Mouse (Mus musculus): Measurements from ENCODE around the gene Ccdc189. TPM values are rescaled to one million over a fixed set of nuclear protein-coding genes. Genes with fewer than 3 reads are reported as not detected.

Gene Ccdc189
- polyA plus RNA-seq, 1 experiment = 6.1 TPM

DNA sequence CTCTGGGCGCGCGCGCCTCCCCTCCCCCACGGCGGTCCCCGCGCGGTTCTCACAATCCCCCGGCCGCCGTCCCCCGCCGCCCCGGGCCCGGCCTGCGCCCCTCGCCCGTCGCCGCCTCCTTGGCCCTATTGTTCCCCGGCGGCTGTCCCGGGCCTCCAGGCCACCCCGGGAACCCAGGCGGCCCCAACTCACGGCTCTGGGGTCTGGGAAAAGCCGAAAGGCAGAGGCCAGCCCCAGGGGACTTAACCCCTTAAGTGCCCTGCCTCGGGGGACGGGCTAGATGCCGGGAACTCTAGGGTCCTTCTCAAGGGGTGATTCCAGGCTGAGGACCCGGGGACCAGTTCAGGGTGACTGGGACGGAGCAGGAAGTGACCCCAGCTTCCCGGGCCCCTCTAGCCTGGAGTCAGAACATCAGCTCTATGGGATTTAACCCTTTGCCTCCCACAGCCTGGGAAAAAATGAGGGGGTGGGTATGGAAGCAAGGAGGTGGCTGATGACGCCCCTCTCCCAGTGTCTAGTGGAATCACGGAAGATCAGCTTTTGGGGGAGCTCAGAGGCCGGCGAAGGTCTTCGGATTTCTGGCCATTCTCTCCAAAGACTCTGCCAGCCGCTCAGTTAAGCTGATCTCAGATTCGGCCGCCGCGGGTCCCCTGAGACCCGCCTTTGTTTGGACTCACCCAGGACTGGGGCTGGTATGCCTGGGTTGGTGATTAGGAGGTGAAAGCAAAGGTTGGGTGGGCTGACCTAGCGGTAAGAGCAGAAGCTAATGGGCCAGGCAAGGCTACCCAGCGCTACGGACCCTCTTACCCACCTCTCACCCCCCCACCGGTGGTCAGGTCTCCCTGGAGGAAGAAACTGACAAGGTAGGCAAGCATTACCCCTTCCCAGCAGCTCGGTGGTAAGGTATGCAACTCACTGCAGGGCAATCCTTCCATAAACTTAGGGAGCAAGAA lies 26.8 kb upstream of the Ccdc189 start, which contains the start of gene Zfp629:
Zfp629 (minus strand) TSS at position 907 of the 953 bp plus-strand sequence.
- Histone ChIP-seq H3K79me2 (ENCODE audit: control insufficient read depth, insufficient read depth) (peaks cover 9% of the 10 kb centered on the region), H3K4me2 (ENCODE audit: low read depth) (peak within 1 kb of the TSS; percentile 83), H3K27me3 (ENCODE audit: control insufficient read depth, insufficient read depth, insufficient read length) (no peaks in the 10 kb centered on the region), H3K36me3 (ENCODE audit: control insufficient read depth, insufficient read depth) (peaks cover 1% of the 10 kb centered on the region), H3ac (ENCODE audit: control insufficient read depth, insufficient read length) (peak within 1 kb of the TSS; percentile 59), H3K4me3 (peak within 1 kb of the TSS; percentile 80)
- TF ChIP-seq E2F4 (IDR thresholded peaks at IDR 0.05; ENCODE audit: insufficient read depth) = no peak
- TF ChIP-seq MYOG (IDR thresholded peaks at IDR 0.05; ENCODE audit: control insufficient read depth in 1 of 3, insufficient read depth in 1 of 3, insufficient read length in 2 of 3, low read depth in 2 of 3) = no peak
- no peak for TF ChIP-seq REST (IDR thresholded peaks at IDR 0.05; ENCODE audit: insufficient read depth, insufficient read length)
- TF ChIP-seq USF1 (IDR thresholded peaks at IDR 0.05; ENCODE audit: low read depth) = no peak
- no peak for TF ChIP-seq TCF12 (IDR thresholded peaks at IDR 0.05; ENCODE audit: insufficient read depth, poor library complexity, severe bottlenecking)
- no peak for TF ChIP-seq SRF (IDR thresholded peaks at IDR 0.05; ENCODE audit: control insufficient read depth, insufficient read length, low read depth)
- TF ChIP-seq CEBPB (IDR thresholded peaks at IDR 0.05; ENCODE audit: insufficient read depth, poor library complexity, severe bottlenecking) = no peak
- no peak for TF ChIP-seq POLR2A (IDR thresholded peaks at IDR 0.05; ENCODE audit: insufficient read length, low read depth)
- TF ChIP-seq MYOD1 (IDR thresholded peaks at IDR 0.05; ENCODE audit: control insufficient read depth in 1 of 3, insufficient read length in 2 of 3, low read depth in 2 of 3) = no peak
- no peak for TF ChIP-seq POLR2AphosphoS2 (IDR thresholded peaks at IDR 0.05; ENCODE audit: insufficient read length, low read depth)

DNA sequence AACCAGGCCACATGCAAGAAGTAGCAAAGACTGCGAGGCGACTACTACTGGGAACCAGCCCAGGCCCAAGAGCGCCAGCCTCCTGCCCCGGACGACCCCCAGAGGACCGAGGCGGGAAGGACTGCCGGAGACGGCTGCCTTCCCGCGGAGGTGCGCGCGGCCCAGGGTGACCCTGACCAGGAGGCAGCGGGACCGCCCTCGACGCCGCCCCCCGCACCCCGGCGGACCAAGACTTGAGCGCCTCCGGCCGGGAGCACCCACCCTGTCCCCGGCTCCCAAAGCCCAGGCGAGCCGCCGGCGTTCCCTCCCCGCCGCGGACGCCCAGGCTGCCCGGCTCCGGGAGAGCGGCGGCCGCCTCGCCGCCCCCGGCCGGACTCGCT lies 26.1 kb upstream of the Ccdc189 start:
- peak overlapping the region; percentile 59 for H3ac ChIP-seq (ENCODE audit: control insufficient read depth, insufficient read length)
- H3K79me2 ChIP-seq (ENCODE audit: control insufficient read depth, insufficient read depth) = peaks cover 9% of the 10 kb centered on the region
- H3K4me3 ChIP-seq = peak overlapping the region; percentile 80
- peaks cover 8% of the 10 kb centered on the region for H3K36me3 ChIP-seq (ENCODE audit: control insufficient read depth, insufficient read depth)
- peak overlapping the region; percentile 83 for H3K4me2 ChIP-seq (ENCODE audit: low read depth)
- H3K27me3 ChIP-seq (ENCODE audit: control insufficient read depth, insufficient read depth, insufficient read length) = no peaks in the 10 kb centered on the region
- no peak for TF ChIP-seq MAX (IDR thresholded peaks at IDR 0.05; ENCODE audit: low read depth)
- no peak for TF ChIP-seq POLR2A (IDR thresholded peaks at IDR 0.05; ENCODE audit: insufficient read length, low read depth)
- no peak for TF ChIP-seq REST (IDR thresholded peaks at IDR 0.05; ENCODE audit: insufficient read depth, insufficient read length)
- no peak for TF ChIP-seq SRF (IDR thresholded peaks at IDR 0.05; ENCODE audit: control insufficient read depth, insufficient read length, low read depth)
- no peak for TF ChIP-seq CEBPB (IDR thresholded peaks at IDR 0.05; ENCODE audit: insufficient read depth, poor library complexity, severe bottlenecking)

DNA sequence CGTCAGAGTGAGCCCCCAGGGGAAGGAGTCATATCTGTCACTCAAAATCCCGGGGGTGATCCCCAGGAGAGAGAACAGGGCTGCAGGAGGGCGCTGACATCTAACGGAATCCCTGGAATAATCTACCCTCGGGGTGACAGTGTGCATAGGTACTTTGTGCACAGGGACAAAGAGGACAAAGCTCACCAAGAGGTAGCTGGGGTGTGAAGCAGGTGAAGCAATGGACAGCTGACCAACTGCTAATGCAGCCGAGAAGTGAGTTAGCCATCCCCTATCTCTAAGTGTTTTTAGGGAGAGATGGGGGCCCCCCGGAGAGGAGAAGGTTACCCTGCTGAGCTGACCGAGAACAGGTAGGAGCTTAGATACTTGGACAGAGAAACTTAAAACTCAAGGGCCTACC lies 25.7 kb upstream of the Ccdc189 start:
- H3K4me3 ChIP-seq = peak overlapping the region; percentile 80
- H3K79me2 ChIP-seq (ENCODE audit: control insufficient read depth, insufficient read depth) = peaks cover 9% of the 10 kb centered on the region
- H3K36me3 ChIP-seq (ENCODE audit: control insufficient read depth, insufficient read depth) = peaks cover 10% of the 10 kb centered on the region
- no peak for TF ChIP-seq MYOD1 (IDR thresholded peaks at IDR 0.05; ENCODE audit: control insufficient read depth in 1 of 3, insufficient read length in 2 of 3, low read depth in 2 of 3)
- peak overlapping the region; percentile 83 for H3K4me2 ChIP-seq (ENCODE audit: low read depth)
- peak overlapping the region; percentile 59 for H3ac ChIP-seq (ENCODE audit: control insufficient read depth, insufficient read length)
- H3K27me3 ChIP-seq (ENCODE audit: control insufficient read depth, insufficient read depth, insufficient read length) = no peaks in the 10 kb centered on the region

DNA sequence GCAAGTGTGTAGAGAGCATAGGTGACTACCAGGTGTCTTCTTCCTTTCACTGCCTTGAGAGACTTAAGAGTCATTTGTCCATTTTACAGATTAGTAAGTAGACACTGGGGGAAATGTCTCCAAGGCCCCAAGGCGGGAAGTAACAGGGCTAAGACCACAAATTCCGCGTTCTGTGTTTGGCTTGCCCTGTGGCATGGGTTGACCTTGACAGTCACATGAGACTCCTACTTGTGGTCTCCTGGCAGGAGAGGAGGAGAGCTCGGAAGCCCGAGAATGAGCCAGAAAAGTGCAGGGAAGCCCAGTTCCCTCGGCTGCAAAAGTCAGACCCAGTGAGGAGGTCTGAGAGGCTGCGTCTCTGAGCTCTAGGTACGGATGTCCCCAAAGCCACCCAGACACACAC lies 25.1 kb upstream of the Ccdc189 start:
- H3K36me3 ChIP-seq (ENCODE audit: control insufficient read depth, insufficient read depth) = peaks cover 10% of the 10 kb centered on the region
- peak overlapping the region; percentile 80 for H3K4me3 ChIP-seq
- H3K27me3 ChIP-seq (ENCODE audit: control insufficient read depth, insufficient read depth, insufficient read length) = no peaks in the 10 kb centered on the region
- H3K79me2 ChIP-seq (ENCODE audit: control insufficient read depth, insufficient read depth) = peaks cover 9% of the 10 kb centered on the region
- TF ChIP-seq POLR2AphosphoS2 (IDR thresholded peaks at IDR 0.05; ENCODE audit: insufficient read length, low read depth) (no peak), SRF (IDR thresholded peaks at IDR 0.05; ENCODE audit: control insufficient read depth, insufficient read length, low read depth) (no peak), TCF3 (IDR thresholded peaks at IDR 0.05; ENCODE audit: insufficient read length, low read depth) (no peak), MYOG (IDR thresholded peaks at IDR 0.05; ENCODE audit: control insufficient read depth in 1 of 3, insufficient read depth in 1 of 3, insufficient read length in 2 of 3, low read depth in 2 of 3) (no peak), REST (IDR thresholded peaks at IDR 0.05; ENCODE audit: insufficient read depth, insufficient read length) (no peak), POLR2A (IDR thresholded peaks at IDR 0.05; ENCODE audit: insufficient read length, low read depth) (no peak), MYOD1 (IDR thresholded peaks at IDR 0.05; ENCODE audit: control insufficient read depth in 1 of 3, insufficient read length in 2 of 3, low read depth in 2 of 3) (no peak), E2F4 (IDR thresholded peaks at IDR 0.05; ENCODE audit: insufficient read depth) (no peak), USF1 (IDR thresholded peaks at IDR 0.05; ENCODE audit: low read depth) (no peak), CEBPB (IDR thresholded peaks at IDR 0.05; ENCODE audit: insufficient read depth, poor library complexity, severe bottlenecking) (no peak), MAX (IDR thresholded peaks at IDR 0.05; ENCODE audit: low read depth) (no peak), TCF12 (IDR thresholded peaks at IDR 0.05; ENCODE audit: insufficient read depth, poor library complexity, severe bottlenecking) (no peak)
- no peak overlapping the region for H3ac ChIP-seq (ENCODE audit: control insufficient read depth, insufficient read length)
- H3K4me2 ChIP-seq (ENCODE audit: low read depth) = peak overlapping the region; percentile 83

DNA sequence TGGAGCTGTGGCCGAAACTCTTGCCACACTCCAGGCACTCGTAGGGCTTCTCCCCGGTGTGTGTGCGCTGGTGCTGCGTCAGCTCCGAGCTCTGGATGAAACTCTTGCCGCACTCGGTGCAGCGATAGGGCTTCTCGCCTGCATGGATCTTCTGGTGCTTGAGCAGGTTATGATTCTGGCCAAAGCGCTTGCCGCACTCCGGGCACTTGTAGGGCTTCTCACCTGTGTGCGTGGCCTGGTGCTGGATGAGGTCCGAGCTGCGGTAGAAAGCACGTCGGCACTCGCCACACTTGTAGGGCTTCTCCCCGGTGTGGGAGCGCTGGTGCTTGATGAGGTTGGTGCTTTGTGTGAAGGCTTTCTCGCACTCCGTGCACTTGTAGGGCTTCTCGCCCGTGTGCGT lies 23.2 kb upstream of the Ccdc189 start:
- H3K36me3 ChIP-seq (ENCODE audit: control insufficient read depth, insufficient read depth) = peaks cover 10% of the 10 kb centered on the region
- no peak overlapping the region for H3K4me2 ChIP-seq (ENCODE audit: low read depth)
- H3K79me2 ChIP-seq (ENCODE audit: control insufficient read depth, insufficient read depth) = peaks cover 9% of the 10 kb centered on the region
- TF ChIP-seq MYOD1 (IDR thresholded peaks at IDR 0.05; ENCODE audit: control insufficient read depth in 1 of 3, insufficient read length in 2 of 3, low read depth in 2 of 3) (no peak), MAX (IDR thresholded peaks at IDR 0.05; ENCODE audit: low read depth) (no peak), POLR2AphosphoS2 (IDR thresholded peaks at IDR 0.05; ENCODE audit: insufficient read length, low read depth) (no peak), TCF3 (IDR thresholded peaks at IDR 0.05; ENCODE audit: insufficient read length, low read depth) (no peak), REST (IDR thresholded peaks at IDR 0.05; ENCODE audit: insufficient read depth, insufficient read length) (no peak), CEBPB (IDR thresholded peaks at IDR 0.05; ENCODE audit: insufficient read depth, poor library complexity, severe bottlenecking) (no peak), MYOG (IDR thresholded peaks at IDR 0.05; ENCODE audit: control insufficient read depth in 1 of 3, insufficient read depth in 1 of 3, insufficient read length in 2 of 3, low read depth in 2 of 3) (no peak), E2F4 (IDR thresholded peaks at IDR 0.05; ENCODE audit: insufficient read depth) (no peak), TCF12 (IDR thresholded peaks at IDR 0.05; ENCODE audit: insufficient read depth, poor library complexity, severe bottlenecking) (no peak), POLR2A (IDR thresholded peaks at IDR 0.05; ENCODE audit: insufficient read length, low read depth) (no peak), USF1 (IDR thresholded peaks at IDR 0.05; ENCODE audit: low read depth) (no peak), SRF (IDR thresholded peaks at IDR 0.05; ENCODE audit: control insufficient read depth, insufficient read length, low read depth) (no peak)
- H3K27me3 ChIP-seq (ENCODE audit: control insufficient read depth, insufficient read depth, insufficient read length) = no peaks in the 10 kb centered on the region
- H3ac ChIP-seq (ENCODE audit: control insufficient read depth, insufficient read length) = no peak overlapping the region
- no peak overlapping the region for H3K4me3 ChIP-seq
